Mouse (Mus musculus): Measurements from ENCODE around the gene Olfr381.
"Not testable (repeated sequence)": the region's sequence is repeated elsewhere in the genome, so short reads cannot be mapped to it uniquely, and the experiment has no call there.

Olfr381 gene

GRCm38 (mm10) chr11:73491503-73491902 lies at the start of gene Olfr381:
TSS of gene Olfr381 (minus strand) at chr11:73491603.
- DNase-seq: no peak

DNA sequence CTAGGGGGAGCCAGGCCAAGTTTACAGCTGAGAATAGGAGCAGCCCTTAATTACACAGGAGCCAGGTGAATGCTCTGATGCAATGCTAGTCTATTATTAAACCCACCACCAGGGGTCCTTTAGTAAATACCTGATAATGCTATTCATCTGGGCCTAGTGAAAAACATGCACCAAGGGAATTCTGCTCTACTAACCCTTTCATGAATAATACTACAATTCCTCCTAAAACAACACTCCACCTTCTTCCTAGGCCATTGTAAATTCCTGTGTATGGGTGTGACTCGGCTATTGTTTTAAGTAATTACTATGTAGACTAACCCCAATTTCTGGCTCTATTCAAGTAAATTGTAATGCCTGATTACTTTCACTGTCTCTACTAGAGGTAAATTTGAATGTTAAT lies 37.6 kb upstream of the Olfr381 start:
- not testable (repeated sequence) for DNase-seq

- no peak for DNase-seq
Measured at GRCm38 (mm10) chr11:73517097-73517496, 25.7 kb upstream of the Olfr381 start, which contains the start of gene Olfr382. TSS of gene Olfr382 (minus strand) at chr11:73517197.

GRCm38 (mm10) chr11:73457408-73457807 lies 34.0 kb downstream of the Olfr381 start, which contains the start of gene Olfr380:
TSS of gene Olfr380 (minus strand) at chr11:73457508.
- DNase-seq: no peak

Measured in cerebellum, postnatal 36 days (tissue).